Mouse (Mus musculus): Measurements from ENCODE around the gene Fhl4. TPM values are rescaled to one million over a fixed set of nuclear protein-coding genes. Genes with fewer than 3 reads are reported as not detected.

Fhl4 gene
- 1 to 10 TPM in 2 of 26 experiments, under 1 TPM in 11, not detected in 13; 0.21 to 1.5 (median 0.44) TPM for total RNA-seq (2018; cell fraction: chromatin; rRNA removed)
- total RNA-seq (2018; cell fraction: cytosol; rRNA removed), result under 1 TPM in 22 of 26 experiments, not detected in 4; 0.03 to 0.26 (median 0.12) TPM
- total RNA-seq (2018; cell fraction: nucleus; rRNA removed), result 1 to 10 TPM in 1 of 26 experiments, under 1 TPM in 13, not detected in 12; 0.15 to 1.8 (median 0.40) TPM
- polyA plus RNA-seq (2018), result 0.10 to 0.14 TPM in 2 of 3 replicates, not detected in the other

- no peaks in the 10 kb centered on the region for H3K79me2 ChIP-seq (ENCODE audit: inconsistent target)
- under 1% methylated on average over 51 of the region's 96 CpGs for WGBS (ENCODE audit: missing documents)
- H3K4me3 ChIP-seq (ENCODE audit: inconsistent target), result peak within 1 kb of the TSS; percentile 55
- no peaks in the 10 kb centered on the region for H3K36me3 ChIP-seq (ENCODE audit: inconsistent target)
- H3K27ac ChIP-seq, result peak within 1 kb of the TSS; percentile 51
Observed at GRCm38 (mm10) chr10:85102247-85103084, at the start of gene Fhl4, which contains the start of gene Tmem263. Fhl4 (minus strand) TSS chr10:85102495. Tmem263 (plus strand) TSS chr10:85102627.

DNA sequence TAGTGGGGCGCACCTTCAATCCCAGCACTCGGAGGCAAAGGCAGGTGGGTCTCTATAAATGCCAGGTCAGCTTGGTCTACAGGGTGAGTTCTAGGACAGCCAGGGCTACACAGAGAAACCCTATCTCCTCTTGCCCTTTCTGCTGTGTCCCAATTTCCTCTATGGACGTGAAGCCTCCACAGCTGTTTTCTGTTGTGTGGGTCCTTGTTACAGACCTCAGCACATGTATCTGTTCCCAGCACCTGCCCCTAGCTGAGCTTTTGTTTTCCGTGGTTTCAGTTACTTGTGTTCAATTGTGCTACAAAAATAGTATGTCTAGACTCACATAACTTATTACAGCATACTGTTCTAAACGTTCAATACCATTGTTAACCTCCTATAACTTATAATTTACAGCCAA is 46.9 kb upstream of the Fhl4 start:
- Histone ChIP-seq H3K4me3 (ENCODE audit: inconsistent target) (no peak overlapping the region), H3K27ac (no peak overlapping the region), H3K36me3 (ENCODE audit: inconsistent target) (no peaks in the 10 kb centered on the region), H3K79me2 (ENCODE audit: inconsistent target) (no peaks in the 10 kb centered on the region)
- 87% methylated on average over 5 of the region's 5 CpGs for WGBS (ENCODE audit: missing documents)

DNA sequence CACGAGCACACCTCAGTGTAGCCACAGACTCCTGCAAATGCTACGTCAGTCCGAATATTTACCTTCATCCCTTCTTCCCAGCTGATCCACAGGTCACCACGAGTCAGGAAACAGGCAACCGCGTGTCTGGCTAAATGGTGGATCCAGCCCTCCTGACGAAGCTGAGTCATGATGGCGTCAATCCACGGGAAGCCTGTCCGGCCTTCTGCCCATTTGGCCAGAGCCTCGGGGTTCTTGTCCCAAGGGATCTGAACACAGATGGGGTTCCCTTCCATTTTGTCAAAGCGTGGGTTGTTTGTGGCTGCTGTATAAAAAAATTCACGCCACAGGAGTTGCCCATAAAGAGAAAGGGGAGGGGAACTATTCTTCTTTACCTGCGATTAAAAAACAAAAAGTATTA is 44.0 kb upstream of the Fhl4 start:
- H3K36me3 ChIP-seq (ENCODE audit: inconsistent target), result no peaks in the 10 kb centered on the region
- WGBS (ENCODE audit: missing documents), result 97% methylated on average over 13 of the region's 14 CpGs
- no peak overlapping the region for H3K27ac ChIP-seq

GRCm38 (mm10) chr10:85141465-85141864 is 39.2 kb upstream of the Fhl4 start:
- Histone ChIP-seq H3K27ac (no peak overlapping the region), H3K4me3 (ENCODE audit: inconsistent target) (no peak overlapping the region), H3K79me2 (ENCODE audit: inconsistent target) (no peaks in the 10 kb centered on the region), H3K36me3 (ENCODE audit: inconsistent target) (no peaks in the 10 kb centered on the region)
- WGBS (ENCODE audit: missing documents), result 94% methylated on average over 9 of the region's 9 CpGs

More for the DNA sequence above, 44.0 kb upstream of the Fhl4 start:
- H3K79me2 ChIP-seq (ENCODE audit: inconsistent target), result no peaks in the 10 kb centered on the region
- no peak overlapping the region for H3K4me3 ChIP-seq (ENCODE audit: inconsistent target)

- Histone ChIP-seq H3K27ac (no peak overlapping the region), H3K36me3 (ENCODE audit: inconsistent target) (no peaks in the 10 kb centered on the region), H3K79me2 (ENCODE audit: inconsistent target) (no peaks in the 10 kb centered on the region), H3K4me3 (ENCODE audit: inconsistent target) (no peak overlapping the region)
- WGBS (ENCODE audit: missing documents), result 98% methylated on average over 6 of the region's 6 CpGs
Observed at GRCm38 (mm10) chr10:85136573-85136972, 34.3 kb upstream of the Fhl4 start.

GRCm38 (mm10) chr10:85128453-85128852 is 26.2 kb upstream of the Fhl4 start:
- 13% methylated on average over 7 of the region's 7 CpGs for WGBS (ENCODE audit: missing documents)
- H3K36me3 ChIP-seq (ENCODE audit: inconsistent target), result no peaks in the 10 kb centered on the region
- H3K79me2 ChIP-seq (ENCODE audit: inconsistent target), result no peaks in the 10 kb centered on the region
- H3K27ac ChIP-seq, result no peak overlapping the region
- H3K4me3 ChIP-seq (ENCODE audit: inconsistent target), result no peak overlapping the region

DNA sequence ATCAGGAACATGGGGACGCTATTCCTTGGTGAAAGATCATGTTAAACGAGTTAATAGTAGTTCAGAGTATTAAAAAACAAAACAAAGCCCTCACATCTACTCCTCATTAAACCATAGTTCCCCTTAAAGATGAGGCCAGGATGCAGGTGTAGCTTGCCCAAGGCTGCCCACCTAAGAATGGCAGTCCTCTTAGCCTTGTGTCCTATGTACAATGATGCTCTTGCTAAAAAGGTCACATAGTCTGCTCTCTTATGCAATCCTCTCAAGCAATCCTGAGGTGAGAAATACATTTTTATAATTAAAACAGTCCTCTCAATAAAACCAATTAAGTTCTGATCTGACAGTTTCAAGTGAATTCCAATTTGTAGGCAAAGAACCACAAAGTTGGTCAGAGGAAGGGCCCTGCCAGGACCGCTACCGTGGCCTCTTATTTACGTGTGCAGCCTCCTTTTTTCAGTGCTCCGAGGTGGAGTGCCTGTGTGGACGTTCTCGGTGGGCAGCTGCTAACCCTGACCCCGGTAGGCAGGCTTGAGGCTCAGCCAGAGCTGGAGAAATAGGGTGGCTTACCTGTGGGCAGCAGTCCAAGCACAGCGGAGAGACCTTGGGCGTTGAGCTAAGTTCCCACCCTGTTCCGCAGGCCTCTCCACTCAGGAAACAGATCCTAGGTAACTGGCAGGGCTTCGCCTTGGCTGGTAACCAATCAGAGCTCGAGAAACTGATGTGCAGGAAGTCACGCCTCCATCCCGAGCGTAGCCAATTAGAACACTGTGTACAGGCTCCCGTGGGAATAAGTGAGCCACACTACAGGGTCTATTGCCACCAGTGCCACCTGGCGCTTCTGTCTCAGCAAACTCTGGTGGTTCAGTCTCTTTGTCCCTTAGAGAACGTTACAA is 25.3 kb upstream of the Fhl4 start, which contains the start of gene Mterf2:
TSS of gene Mterf2 (minus strand) at position 633 of the 893 bp plus-strand sequence.
- Histone ChIP-seq H3K36me3 (ENCODE audit: inconsistent target) (no peaks in the 10 kb centered on the region), H3K79me2 (ENCODE audit: inconsistent target) (no peaks in the 10 kb centered on the region), H3K4me3 (ENCODE audit: inconsistent target) (peak within 1 kb of the TSS; percentile 25), H3K27ac (no peak within 1 kb of the TSS)
- 16% methylated on average over 20 of the region's 20 CpGs for WGBS (ENCODE audit: missing documents)

DNA sequence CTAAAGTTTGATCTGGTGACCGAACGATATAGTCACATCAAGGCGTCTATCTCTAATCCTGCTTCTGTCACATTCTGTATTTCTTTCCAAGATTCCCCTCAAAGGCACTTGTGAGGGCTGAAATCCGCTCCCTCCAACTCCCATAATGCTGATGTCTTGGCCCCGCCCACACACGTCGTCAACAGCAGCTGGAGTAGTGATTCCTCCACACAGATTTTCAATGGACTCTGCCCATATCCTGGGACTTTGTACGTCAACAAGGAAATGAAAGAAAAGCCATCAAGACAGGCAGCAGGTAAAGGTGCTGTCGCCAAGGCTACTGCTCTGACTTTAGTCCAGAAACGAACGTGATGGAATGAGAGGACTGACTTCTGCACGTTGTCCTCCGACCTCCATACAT is 22.9 kb upstream of the Fhl4 start:
- Histone ChIP-seq H3K36me3 (ENCODE audit: inconsistent target) (no peaks in the 10 kb centered on the region), H3K4me3 (ENCODE audit: inconsistent target) (no peak overlapping the region), H3K27ac (no peak overlapping the region), H3K79me2 (ENCODE audit: inconsistent target) (no peaks in the 10 kb centered on the region)
- WGBS (ENCODE audit: missing documents), result 87% methylated on average over 13 of the region's 13 CpGs

DNA sequence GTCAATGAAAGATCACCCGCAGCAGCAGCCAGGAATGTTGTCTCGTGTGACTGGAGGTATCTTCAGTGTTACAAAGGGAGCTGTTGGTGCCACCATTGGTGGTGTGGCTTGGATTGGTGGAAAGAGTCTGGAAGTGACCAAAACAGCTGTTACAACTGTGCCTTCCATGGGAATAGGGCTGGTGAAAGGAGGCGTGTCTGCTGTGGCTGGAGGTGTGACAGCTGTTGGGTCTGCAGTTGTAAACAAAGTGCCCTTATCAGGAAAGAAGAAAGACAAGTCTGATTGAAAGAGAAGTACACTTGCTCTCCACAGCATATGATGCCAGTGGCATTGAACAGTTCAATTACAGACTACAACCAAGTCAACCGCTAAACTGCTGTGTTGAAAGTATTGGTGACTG is 12.1 kb upstream of the Fhl4 start:
- no peaks in the 10 kb centered on the region for H3K79me2 ChIP-seq (ENCODE audit: inconsistent target)
- no peak overlapping the region for H3K4me3 ChIP-seq (ENCODE audit: inconsistent target)
- H3K27ac ChIP-seq, result no peak overlapping the region
- 94% methylated on average over 4 of the region's 4 CpGs for WGBS (ENCODE audit: missing documents)
- H3K36me3 ChIP-seq (ENCODE audit: inconsistent target), result no peaks in the 10 kb centered on the region

DNA sequence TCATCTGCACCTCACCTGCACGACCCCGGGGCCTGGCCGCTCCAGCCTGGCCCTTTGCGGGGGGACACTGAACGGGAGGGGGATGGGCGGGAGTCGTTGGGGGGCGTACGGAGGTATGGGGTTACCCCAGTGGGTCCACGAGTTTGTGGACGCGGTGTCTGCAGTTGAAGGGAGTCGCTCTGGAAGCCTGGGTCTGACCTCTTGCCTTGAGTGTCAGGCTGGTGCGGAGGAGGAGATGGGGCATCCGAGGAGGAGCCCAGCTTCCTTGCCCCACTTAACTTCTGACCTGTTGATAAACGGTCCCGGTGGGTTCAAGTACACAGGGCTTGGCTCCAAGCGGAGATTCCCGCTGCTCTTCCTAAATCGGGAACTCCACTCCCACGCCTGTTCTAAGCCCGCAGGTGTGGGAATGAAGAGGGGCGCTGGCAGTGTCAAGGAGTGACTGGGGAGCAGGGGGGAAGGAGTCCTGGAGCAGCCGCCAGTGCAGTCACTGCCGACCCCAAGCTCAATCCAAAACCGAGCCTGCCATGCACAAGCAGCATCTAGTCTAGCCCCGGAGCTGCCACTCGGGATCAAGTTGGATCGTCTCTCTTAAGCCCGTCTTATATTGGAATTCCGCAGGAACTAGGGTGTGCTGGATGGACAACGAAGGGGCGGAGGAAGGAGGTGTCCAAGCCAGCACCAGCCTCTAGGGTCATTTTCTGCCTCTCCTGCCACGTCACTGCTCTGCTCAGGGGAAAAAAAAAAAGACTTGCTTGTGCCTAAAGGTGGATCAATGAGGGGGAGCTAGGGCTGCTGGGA is 990 bp upstream of the Fhl4 start:
- no peaks in the 10 kb centered on the region for H3K79me2 ChIP-seq (ENCODE audit: inconsistent target)
- H3K36me3 ChIP-seq (ENCODE audit: inconsistent target), result no peaks in the 10 kb centered on the region
- peak overlapping the region; percentile 50 for H3K4me3 ChIP-seq (ENCODE audit: inconsistent target)
- H3K27ac ChIP-seq, result no peak overlapping the region
- 7% methylated on average over 31 of the region's 34 CpGs for WGBS (ENCODE audit: missing documents)

DNA sequence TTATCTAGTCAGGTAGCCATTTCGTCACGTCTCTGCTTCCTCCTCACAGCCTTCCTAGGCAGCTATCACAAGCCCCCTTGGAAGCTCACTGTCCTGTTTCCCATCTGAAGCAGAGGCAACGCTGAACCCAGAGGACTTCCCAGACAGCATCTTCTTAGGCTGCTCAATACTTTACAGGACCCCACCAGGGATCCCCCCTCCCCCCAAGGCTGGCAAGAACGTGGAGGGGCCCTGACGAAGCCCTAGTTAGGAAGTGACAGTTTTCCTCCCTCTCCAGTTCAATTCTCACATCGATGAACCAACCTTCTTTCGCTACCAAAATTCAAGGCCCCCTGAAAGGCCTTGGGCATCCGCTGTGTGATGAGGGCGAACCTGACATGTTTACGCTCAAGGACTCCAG is 454 bp downstream of the Fhl4 start:
- Histone ChIP-seq H3K4me3 (ENCODE audit: inconsistent target) (peak overlapping the region; percentile 55), H3K27ac (peak overlapping the region; percentile 51), H3K36me3 (ENCODE audit: inconsistent target) (no peaks in the 10 kb centered on the region), H3K79me2 (ENCODE audit: inconsistent target) (no peaks in the 10 kb centered on the region)
- WGBS (ENCODE audit: missing documents), result 19% methylated on average over 9 of the region's 10 CpGs

GRCm38 (mm10) chr10:85071605-85072152 is 30.6 kb downstream of the Fhl4 start:
- no peaks in the 10 kb centered on the region for H3K79me2 ChIP-seq (ENCODE audit: inconsistent target)
- no peak overlapping the region for H3K4me3 ChIP-seq (ENCODE audit: inconsistent target)
- no peaks in the 10 kb centered on the region for H3K36me3 ChIP-seq (ENCODE audit: inconsistent target)
- WGBS (ENCODE audit: missing documents), result 79% methylated on average over 4 of the region's 4 CpGs
- no peak overlapping the region for H3K27ac ChIP-seq

GRCm38 (mm10) chr10:85054876-85055275 is 47.4 kb downstream of the Fhl4 start:
- H3K4me3 ChIP-seq (ENCODE audit: inconsistent target), result no peak overlapping the region
- no peak overlapping the region for H3K27ac ChIP-seq
- no peaks in the 10 kb centered on the region for H3K36me3 ChIP-seq (ENCODE audit: inconsistent target)
- no peaks in the 10 kb centered on the region for H3K79me2 ChIP-seq (ENCODE audit: inconsistent target)
- WGBS (ENCODE audit: missing documents), result 97% methylated on average over 2 of the region's 2 CpGs
